Mouse (Mus musculus): ENCODE results near the gene Smyd3.

DNA sequence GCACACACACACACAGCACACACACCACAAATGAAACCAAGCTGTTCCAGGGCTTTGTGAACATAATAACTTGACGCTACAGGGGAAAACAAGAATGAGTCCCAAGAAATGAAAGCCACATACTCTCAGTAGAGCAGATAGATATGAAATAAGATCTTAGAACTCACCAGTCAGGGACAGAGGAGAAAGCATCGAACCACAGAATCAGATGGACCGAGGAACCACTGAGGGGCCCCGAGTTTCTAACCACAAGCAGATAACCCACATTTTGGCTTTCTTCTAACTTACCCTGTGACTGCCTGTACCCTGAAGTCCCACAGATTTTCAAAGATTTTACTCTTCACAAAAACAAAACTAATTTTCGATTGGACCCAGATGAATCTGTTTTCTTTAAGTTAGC is 24.9 kb downstream of the Smyd3 start:
- TF ChIP-seq CTCF (IDR thresholded peaks at IDR 0.05; ENCODE audit: control insufficient read depth, insufficient read depth, insufficient read length): no peak
- TF ChIP-seq MYOG (IDR thresholded peaks at IDR 0.05; ENCODE audit: control insufficient read depth, extremely low read depth, insufficient read length): no peak
- no peak for TF ChIP-seq USF1 (IDR thresholded peaks at IDR 0.05; ENCODE audit: low read depth)
- no peak for TF ChIP-seq FOSL1 (IDR thresholded peaks at IDR 0.05; ENCODE audit: insufficient read depth, low read length, poor library complexity, severe bottlenecking)
- no peak for TF ChIP-seq MAX (IDR thresholded peaks at IDR 0.05)
- no peak for TF ChIP-seq MYOD1 (IDR thresholded peaks at IDR 0.05; ENCODE audit: control insufficient read depth, insufficient read length, low read depth)

Measured in C2C12 (cell line).